Mouse (Mus musculus) urinary bladder, postnatal 14 days (tissue): ENCODE results near the gene Xirp1.
"Not testable (repeated sequence)": the region's sequence is repeated elsewhere in the genome, so short reads cannot be mapped to it uniquely, and the experiment has no call there.

Experiments used
- DNase-seq: peaks from one replicate; pipeline ENCODE4 v3.0.0; 2021; ENCODE audit warnings: low spot score

The Xirp1 gene

GRCm38 (mm10) chr9:120020285-120020890 is 3.0 kb downstream of the Xirp1 start:
- DNase-seq: peak; percentile 82

- DNase-seq: no peak
These were observed 6.4 kb downstream of the Xirp1 start for GRCm38 (mm10) chr9:120016956-120017355.

GRCm38 (mm10) chr9:120014828-120015227 is 8.6 kb downstream of the Xirp1 start:
- DNase-seq: no peak

DNA sequence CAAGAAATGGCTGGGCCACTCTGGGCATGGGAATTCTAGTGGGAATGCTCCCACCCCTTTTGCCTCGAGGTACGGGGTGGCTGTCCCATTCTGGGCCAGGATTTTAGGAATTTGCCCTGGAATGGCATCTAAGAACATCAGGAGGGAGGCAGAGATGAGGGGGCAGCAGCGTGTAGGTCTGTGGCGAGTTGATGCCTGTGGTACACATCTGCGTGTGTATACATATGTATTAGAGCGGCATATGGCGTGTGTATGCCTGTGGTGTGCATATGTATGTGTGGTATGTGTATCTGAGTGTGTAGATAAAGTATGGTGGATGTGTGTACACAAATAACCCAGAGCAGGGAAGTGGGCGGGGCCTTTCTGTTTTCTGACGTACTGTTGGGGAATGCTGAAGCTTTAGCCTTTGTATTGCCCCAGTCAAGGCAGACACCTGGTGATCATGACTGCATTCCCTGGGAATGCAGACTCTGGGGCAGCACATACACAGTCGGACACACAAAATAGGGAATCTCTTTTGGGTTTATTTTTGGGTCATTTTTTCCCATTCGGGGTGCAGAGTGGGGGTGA is 10.1 kb downstream of the Xirp1 start:
- no peak for DNase-seq

DNA sequence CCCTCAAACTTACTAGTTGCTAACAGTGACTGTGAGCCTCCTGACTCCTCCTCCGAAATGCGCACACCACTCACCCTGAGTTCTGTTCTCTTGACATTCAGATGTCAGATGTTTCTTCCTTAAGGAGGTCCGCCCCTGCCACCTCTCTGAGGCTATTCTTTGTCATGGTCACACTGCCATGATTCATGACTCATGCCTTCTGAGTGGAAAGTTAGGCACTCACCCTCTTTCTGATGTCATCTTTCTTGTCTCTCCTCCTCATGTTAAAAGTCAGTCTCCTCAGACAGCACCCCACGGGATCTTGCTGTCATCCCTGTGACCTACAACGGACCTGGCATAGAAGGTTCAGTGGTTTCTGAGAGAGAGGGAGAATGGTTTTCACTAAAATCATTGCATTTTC is 10.6 kb downstream of the Xirp1 start:
- DNase-seq: no peak

DNA sequence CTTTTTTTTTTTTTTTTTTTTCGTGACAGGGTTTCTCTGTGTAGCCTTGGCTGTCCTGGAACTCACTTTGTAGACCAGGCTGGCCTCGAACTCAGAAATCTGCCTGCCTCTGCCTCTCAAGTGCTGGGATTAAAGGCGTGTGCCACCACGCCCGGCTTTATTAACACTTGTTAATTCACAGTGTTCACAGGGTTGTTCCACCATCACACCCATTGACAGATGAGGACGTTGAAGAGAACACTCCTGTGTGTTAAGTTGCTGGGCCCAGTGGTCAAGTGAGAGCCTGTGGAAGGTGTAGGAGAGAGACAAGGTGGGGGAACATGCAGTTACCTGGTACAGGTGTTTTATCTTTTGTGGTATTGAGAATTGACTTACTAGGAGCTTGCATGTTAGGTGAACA is 11.2 kb downstream of the Xirp1 start:
- not testable (repeated sequence) for DNase-seq

- peak; percentile 81 for DNase-seq
These were observed 11.9 kb downstream of the Xirp1 start for GRCm38 (mm10) chr9:120011533-120011932.

GRCm38 (mm10) chr9:120010781-120011511 is 12.5 kb downstream of the Xirp1 start:
- DNase-seq: peak; percentile 99

GRCm38 (mm10) chr9:120009871-120010270 is 13.5 kb downstream of the Xirp1 start:
- DNase-seq: no peak

DNA sequence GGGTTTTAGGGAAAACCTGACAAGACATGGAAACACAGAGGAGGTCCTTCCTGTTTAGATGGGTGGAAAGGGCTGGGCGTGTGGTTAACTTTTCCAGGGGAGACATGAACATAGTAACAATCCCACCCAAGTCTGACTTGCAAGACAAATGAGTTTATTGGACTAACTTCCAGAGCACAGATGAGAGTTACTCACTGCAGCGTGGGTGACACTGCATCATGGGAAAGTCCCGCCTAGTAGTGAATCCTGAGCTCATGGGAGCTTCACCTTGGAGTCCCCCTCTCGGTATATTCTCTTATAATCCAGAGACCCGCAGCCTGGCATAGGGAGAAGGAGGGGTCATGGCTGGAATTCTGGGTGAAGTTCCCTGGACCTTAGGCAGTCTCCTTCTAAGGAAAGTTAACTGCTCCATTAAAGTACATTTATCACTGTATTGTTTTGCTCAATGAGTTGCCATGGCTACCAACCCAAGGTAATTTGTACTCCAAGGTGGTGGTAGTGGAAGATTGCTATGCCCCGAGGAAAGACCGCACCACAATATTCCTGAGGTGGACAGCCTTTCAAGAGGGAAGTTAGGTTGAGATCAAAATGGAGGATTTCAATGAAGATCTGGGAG is 14.1 kb downstream of the Xirp1 start:
- DNase-seq: no peak

GRCm38 (mm10) chr9:120007833-120008232 is 15.6 kb downstream of the Xirp1 start:
- no peak for DNase-seq

DNA sequence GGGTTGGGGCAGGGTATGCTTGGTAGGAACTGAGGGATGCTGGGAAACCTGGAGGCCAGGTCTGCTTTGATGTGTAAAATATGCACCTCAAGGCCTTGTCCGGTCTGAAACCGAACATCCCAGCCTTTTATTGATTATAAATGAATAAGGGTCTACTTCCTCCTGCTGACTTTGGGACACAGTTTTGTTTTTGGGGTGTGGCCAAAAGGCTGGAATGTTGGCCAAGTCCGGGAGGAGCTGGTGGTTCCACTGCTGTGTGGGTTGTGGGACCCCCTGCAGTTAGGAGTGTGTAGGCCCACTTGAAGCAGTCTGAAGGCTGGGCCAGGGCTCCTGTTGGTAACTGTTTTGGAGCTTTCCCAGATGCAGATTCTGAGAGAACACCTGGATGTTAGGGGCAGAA is 17.5 kb downstream of the Xirp1 start:
- DNase-seq: no peak

DNA sequence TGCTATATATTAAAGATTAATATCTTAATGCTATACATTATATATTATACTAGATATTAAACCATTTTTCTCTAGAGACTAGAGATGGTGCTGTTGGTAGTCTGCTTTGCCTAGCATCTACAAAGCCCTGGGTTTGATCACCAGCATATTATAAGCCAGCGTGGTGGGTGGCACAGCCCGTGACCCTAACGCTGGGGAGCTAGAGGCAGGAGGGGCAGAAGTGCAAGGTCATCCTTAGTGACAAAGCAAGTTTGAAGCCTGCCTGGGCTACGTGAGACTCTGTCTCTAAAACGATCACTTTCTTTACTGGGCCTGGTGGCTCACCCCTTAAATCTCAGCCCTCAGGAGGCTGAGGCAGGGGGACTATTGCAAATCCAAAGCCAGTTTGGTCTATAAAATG is 20.5 kb downstream of the Xirp1 start:
- DNase-seq: no peak

- DNase-seq: peak; percentile 91
These were observed 21.3 kb downstream of the Xirp1 start for GRCm38 (mm10) chr9:120001945-120002725.

DNA sequence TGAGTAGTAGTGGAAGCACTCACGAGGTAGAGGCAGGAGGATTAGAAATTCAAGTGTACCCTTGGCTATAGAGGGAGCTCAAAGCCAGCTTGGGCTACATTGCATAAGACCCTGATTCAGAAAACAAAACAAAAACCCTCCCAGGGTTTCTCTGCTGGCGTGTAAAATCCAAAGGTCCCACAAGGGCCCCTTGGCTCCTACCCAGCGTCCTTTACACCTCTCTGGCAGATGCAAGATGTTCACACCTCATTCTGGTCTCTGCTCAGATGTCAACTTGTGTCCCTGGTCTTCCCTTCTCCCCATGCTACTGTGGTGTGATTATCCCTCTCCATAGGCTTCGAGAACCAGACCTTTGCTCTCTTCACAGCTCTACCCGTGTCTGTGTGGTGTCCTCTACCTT is 22.6 kb downstream of the Xirp1 start:
- DNase-seq: no peak

GRCm38 (mm10) chr9:119999636-120000035 is 23.8 kb downstream of the Xirp1 start:
- peak; percentile 26 for DNase-seq

GRCm38 (mm10) chr9:119998776-119999175 is 24.6 kb downstream of the Xirp1 start:
- no peak for DNase-seq

GRCm38 (mm10) chr9:119996080-119996479 is 27.3 kb downstream of the Xirp1 start:
- DNase-seq: no peak

- peak; percentile 47 for DNase-seq
These were observed 29.2 kb downstream of the Xirp1 start for GRCm38 (mm10) chr9:119994207-119994606.

GRCm38 (mm10) chr9:119993092-119993844 is 30.1 kb downstream of the Xirp1 start:
- no peak for DNase-seq

DNA sequence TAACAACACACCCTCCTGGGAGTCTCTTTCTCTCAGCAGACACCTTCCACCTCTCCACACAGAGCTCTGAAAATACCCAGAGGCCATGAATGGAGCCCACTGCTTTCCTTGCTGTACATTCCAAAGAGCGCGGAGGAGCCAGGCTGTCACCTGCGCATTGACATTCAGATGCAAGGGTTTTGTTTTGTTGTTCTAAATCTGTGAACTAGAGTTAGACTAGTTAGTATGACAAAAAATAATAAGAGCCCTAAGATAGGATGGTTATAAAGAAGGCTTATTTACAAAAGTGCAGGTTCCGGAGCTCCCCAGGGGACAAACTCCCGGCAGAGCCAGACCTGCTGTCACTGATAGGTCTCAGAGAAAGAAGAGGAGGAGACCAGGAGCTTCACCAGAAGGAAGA is 32.1 kb downstream of the Xirp1 start:
- DNase-seq: no peak

DNA sequence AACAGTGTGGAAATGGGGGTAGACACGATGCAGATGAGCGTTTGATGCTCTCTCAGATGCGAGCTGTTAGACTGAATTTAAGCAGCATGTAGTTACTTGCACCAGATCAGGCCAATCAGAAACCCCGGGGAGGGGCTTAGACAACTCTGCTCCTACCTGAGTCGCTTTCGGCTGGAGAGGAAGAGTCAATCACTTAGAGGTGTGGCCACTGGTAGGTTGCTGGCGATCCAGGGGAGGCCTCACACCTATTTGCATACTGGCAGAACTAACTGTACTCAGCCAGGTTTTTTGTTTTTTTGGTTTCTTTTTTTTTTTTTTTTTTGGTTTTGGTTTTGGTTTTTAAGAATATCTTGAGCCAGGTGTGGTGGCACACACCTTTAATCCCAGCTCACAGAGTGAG is 35.1 kb downstream of the Xirp1 start:
- DNase-seq: no peak
